Mouse (Mus musculus) forebrain, postnatal 0 days (tissue): ENCODE results near the gene Zfp26. TPM values are rescaled to one million over a fixed set of nuclear protein-coding genes. Genes with fewer than 3 reads are reported as not detected.
A peak's percentile ranks its signal among the peaks of the same experiment; 100 is the strongest.

Source experiments
- ATAC-seq: fragments of 200-750 bp; cut with Nextera tagmentation; 2 replicates; pipeline ENCODE4 v1.8.0; 2017; ENCODE audit warnings: mild to moderate bottlenecking, moderate library complexity
- DNase-seq: peaks from one replicate; pipeline ENCODE4 v3.0.0-alpha.2; 2015
- H3K27ac ChIP-seq: fragments of 300-500 bp; sonication (generic); 2 replicates; pipeline ENCODE4 v1.5.1; 2014; ENCODE audit warnings: low read depth, mild to moderate bottlenecking, antibody characterized with exemption, low read length, moderate library complexity, mixed read lengths
- H3K27me3 ChIP-seq: fragments of 300-500 bp; sonication (generic); 2 replicates; pipeline ENCODE4 v1.6.1; 2014; ENCODE audit warnings: mild to moderate bottlenecking, low read length, mixed read lengths; ENCODE audit not compliant: insufficient read depth
- H3K36me3 ChIP-seq: fragments of 300-500 bp; sonication (generic); 2 replicates; pipeline ENCODE4 v1.6.1; 2014; ENCODE audit warnings: mild to moderate bottlenecking, moderate library complexity; ENCODE audit not compliant: insufficient read depth
- H3K4me1 ChIP-seq: fragments of 300-500 bp; sonication (generic); 2 replicates; pipeline ENCODE4 v1.6.1; 2014; ENCODE audit warnings: antibody characterized with exemption; ENCODE audit not compliant: insufficient read depth
- H3K4me2 ChIP-seq: fragments of 300-500 bp; sonication (generic); 2 replicates; pipeline ENCODE4 v1.6.1; 2014; ENCODE audit warnings: low read depth, mild to moderate bottlenecking, moderate library complexity
- H3K4me3 ChIP-seq: fragments of 300-500 bp; sonication (generic); 2 replicates; pipeline ENCODE4 v1.5.1; 2014; ENCODE audit warnings: low read depth, low read length, mixed read lengths
- H3K9ac ChIP-seq: fragments of 300-500 bp; sonication (generic); 2 replicates; pipeline ENCODE4 v1.6.1; 2014; ENCODE audit warnings: mild to moderate bottlenecking
- H3K9me3 ChIP-seq: fragments of 300-500 bp; sonication (generic); 2 replicates; pipeline ENCODE4 v1.6.1; 2016; ENCODE audit warnings: low read length
- CTCF ChIP-seq: sonication (generic); IDR thresholded peaks from 2 replicates; pipeline ENCODE4 v1.5.1; 2016; ENCODE audit warnings: antibody characterized with exemption, control low read depth, low read depth
- WGBS: fragments of 180-500 bp; shearing (Covaris S2); extraction: QIAGEN DNeasy Blood & Tissue Kit; methylation state at CpG from one replicate; pipeline ENCODE4 v1.1.7; 2014; 5-methylcytosine and 5-hydroxymethylcytosine counted together
- polyA plus RNA-seq: library from polyadenylated mRNA; unstranded; fragments of >200 nt; fragmentation: Nextera tagmentation; extraction: Ambion mirVana; gene quantifications from 2 replicates; pipeline ENCODE4 v1.2.1, GENCODE M21; 2015
- total RNA-seq: library from RNA; depleted of rRNA; stranded (reverse); fragments of >200 nt; gene quantifications from 2 replicates; pipeline ENCODE4 v1.2.3, GENCODE M21; 2014; rRNA removed

Zfp26 gene
- total and polyA plus RNA-seq, 2 experiments from 2014 or later = 9.2 to 40.6 TPM

- Histone ChIP-seq H3K4me2 (no peak overlapping the region), H3K4me3 (no peak overlapping the region), H3K27me3 (no peaks in the 10 kb centered on the region), H3K27ac (no peak overlapping the region), H3K36me3 (no peaks in the 10 kb centered on the region), H3K9me3 (no peaks in the 10 kb centered on the region), H3K9ac (no peak overlapping the region), H3K4me1 (no peaks in the 10 kb centered on the region)
- 87% methylated on average over 3 of the region's 3 CpGs for WGBS
- no peak for TF ChIP-seq CTCF
- no peak for DNase-seq
- ATAC-seq = no peak
These were observed 30.0 kb downstream of the Zfp26 start for GRCm38 (mm10) chr9:20430004-20430403.

- no peaks in the 10 kb centered on the region for H3K9me3 ChIP-seq
- no peaks in the 10 kb centered on the region for H3K36me3 ChIP-seq
- 28% methylated on average over 1 of the region's 1 CpGs for WGBS
- DNase-seq (no peak), ATAC-seq (no peak)
- TF ChIP-seq CTCF = no peak
- H3K4me1 ChIP-seq = no peaks in the 10 kb centered on the region
- no peak overlapping the region for H3K9ac ChIP-seq
- no peak overlapping the region for H3K4me3 ChIP-seq
- H3K4me2 ChIP-seq = no peak overlapping the region
- no peak overlapping the region for H3K27ac ChIP-seq
- H3K27me3 ChIP-seq = no peaks in the 10 kb centered on the region
These were observed 48.5 kb downstream of the Zfp26 start for GRCm38 (mm10) chr9:20411460-20411859.

- 87% methylated on average over 2 of the region's 2 CpGs for WGBS
These were observed 50.6 kb downstream of the Zfp26 start for GRCm38 (mm10) chr9:20409319-20409718.

GRCm38 (mm10) chr9:20385343-20385703, 74.6 kb downstream of the Zfp26 start:
- Histone ChIP-seq H3K4me3 (peak overlapping the region; percentile 68), H3K9me3 (0 out of 2 replicates have a peak, but pooled peaks cover 4% of the 10 kb centered on the region), H3K9ac (peak overlapping the region; percentile 73), H3K27me3 (no peaks in the 10 kb centered on the region), H3K4me1 (peaks cover 15% of the 10 kb centered on the region), H3K4me2 (peak overlapping the region; percentile 56), H3K36me3 (no peaks in the 10 kb centered on the region), H3K27ac (no peak overlapping the region)
- ATAC-seq = no peak
- no peak for TF ChIP-seq CTCF
- no peak for DNase-seq
- WGBS = 19% methylated on average over 16 of the region's 16 CpGs

More at GRCm38 (mm10) chr9:20409319-20409718, 50.6 kb downstream of the Zfp26 start:
- TF ChIP-seq CTCF = no peak
- no peaks in the 10 kb centered on the region for H3K27me3 ChIP-seq
- ATAC-seq (no peak), DNase-seq (no peak)
- no peaks in the 10 kb centered on the region for H3K36me3 ChIP-seq
- no peaks in the 10 kb centered on the region for H3K9me3 ChIP-seq
- H3K4me1 ChIP-seq = no peaks in the 10 kb centered on the region
- no peak overlapping the region for H3K27ac ChIP-seq
- no peak overlapping the region for H3K9ac ChIP-seq
- no peak overlapping the region for H3K4me3 ChIP-seq
- H3K4me2 ChIP-seq = no peak overlapping the region

GRCm38 (mm10) chr9:20384532-20385342, 75.2 kb downstream of the Zfp26 start, which contains the start of gene Zfp560:
Gene Zfp560, minus strand, starts transcription at chr9:20385177.
- 4% methylated on average over 40 of the region's 40 CpGs for WGBS
- Histone ChIP-seq H3K27ac (peak within 1 kb of the TSS; percentile 80), H3K4me2 (peak within 1 kb of the TSS; percentile 56), H3K27me3 (no peaks in the 10 kb centered on the region), H3K36me3 (no peaks in the 10 kb centered on the region), H3K9me3 (0 out of 2 replicates have a peak, but pooled peaks cover 4% of the 10 kb centered on the region), H3K4me3 (peak within 1 kb of the TSS; percentile 68), H3K9ac (peak within 1 kb of the TSS; percentile 73), H3K4me1 (peaks cover 15% of the 10 kb centered on the region)
- TF ChIP-seq CTCF = peak; percentile 81
- peak; percentile 100 for ATAC-seq
- DNase-seq = peak; percentile 97

- Histone ChIP-seq H3K4me3 (peak overlapping the region; percentile 68; the same call in 1 of the 2 replicates), H3K9me3 (0 out of 2 replicates have a peak, but pooled peaks cover 4% of the 10 kb centered on the region), H3K27ac (no peak overlapping the region), H3K4me1 (peaks cover 15% of the 10 kb centered on the region), H3K9ac (peak overlapping the region; percentile 73; the same call in 1 of the 2 replicates), H3K4me2 (peak overlapping the region; percentile 56), H3K36me3 (no peaks in the 10 kb centered on the region), H3K27me3 (no peaks in the 10 kb centered on the region)
- DNase-seq = no peak
- WGBS = 94% methylated on average over 7 of the region's 7 CpGs
- no peak for TF ChIP-seq CTCF
- no peak for ATAC-seq
These were observed 76.3 kb downstream of the Zfp26 start for GRCm38 (mm10) chr9:20383659-20384058.

Other genes with a start within 250 kb of the Zfp26 start
- gene Olfr871, start 248.0 kb downstream of the Zfp26 start, total RNA-seq = not detected in 2 replicates
- not detected in 2 replicates for gene Olfr871, start 248.0 kb downstream of the Zfp26 start, polyA plus RNA-seq
- gene Olfr872, start 223.0 kb downstream of the Zfp26 start, total RNA-seq = not detected in 2 replicates
- not detected in 2 replicates for gene Olfr872, start 223.0 kb downstream of the Zfp26 start, polyA plus RNA-seq
- not detected in 2 replicates for gene Olfr39, start 177.8 kb downstream of the Zfp26 start, total RNA-seq
- not detected in 2 replicates for gene Olfr39, start 177.8 kb downstream of the Zfp26 start, polyA plus RNA-seq
- gene Olfr873, start 161.6 kb downstream of the Zfp26 start, total RNA-seq = not detected in 2 replicates
- gene Olfr873, start 161.6 kb downstream of the Zfp26 start, polyA plus RNA-seq = not detected in 2 replicates
- 0.10 TPM in 1 of 2 replicates, not detected in the other for gene Olfr18, start 124.1 kb downstream of the Zfp26 start, total RNA-seq
- gene Olfr18, start 124.1 kb downstream of the Zfp26 start, polyA plus RNA-seq = 0.13 TPM in 1 of 2 replicates, not detected in the other
- gene Zfp560, start 75.0 kb downstream of the Zfp26 start, total RNA-seq = 51.3 and 55.8 TPM in 2 replicates
- gene Zfp560, start 75.0 kb downstream of the Zfp26 start, polyA plus RNA-seq = 88.3 and 119 TPM in 2 replicates
- 51.8 and 54.2 TPM in 2 replicates for gene Zfp426, start 32.6 kb upstream of the Zfp26 start, total RNA-seq
- 18.9 and 22.0 TPM in 2 replicates for gene Zfp426, start 32.6 kb upstream of the Zfp26 start, polyA plus RNA-seq
- 123 and 156 TPM in 2 replicates for gene Zfp266, start 61.3 kb upstream of the Zfp26 start, total RNA-seq
- 44.3 and 57.1 TPM in 2 replicates for gene Zfp266, start 61.3 kb upstream of the Zfp26 start, polyA plus RNA-seq
- 35.5 and 38.4 TPM in 2 replicates for gene Zfp846, start 121.1 kb upstream of the Zfp26 start, total RNA-seq
- 25.9 and 38.9 TPM in 2 replicates for gene Zfp846, start 121.1 kb upstream of the Zfp26 start, polyA plus RNA-seq
- gene Ubl5, start 182.7 kb upstream of the Zfp26 start, total RNA-seq = 166 and 215 TPM in 2 replicates
- 533 and 690 TPM in 2 replicates for gene Ubl5, start 182.7 kb upstream of the Zfp26 start, polyA plus RNA-seq
- gene Fbxl12, start 184.6 kb upstream of the Zfp26 start, total RNA-seq = 15.6 and 18.7 TPM in 2 replicates
- gene Fbxl12, start 184.6 kb upstream of the Zfp26 start, polyA plus RNA-seq = 12.5 and 13.4 TPM in 2 replicates
- gene Pin1, start 191.9 kb upstream of the Zfp26 start, total RNA-seq = 38.8 and 46.6 TPM in 2 replicates
- gene Pin1, start 191.9 kb upstream of the Zfp26 start, polyA plus RNA-seq = 62.0 and 76.0 TPM in 2 replicates